Mouse (Mus musculus) inflammation-experienced regulatory T-cells, adult 6 months (primary cell): ENCODE data around the gene Hoxd4. TPM values are rescaled to one million over a fixed set of nuclear protein-coding genes. Genes with fewer than 3 reads are reported as not detected.

Source experiments
- ATAC-seq: one replicate; pipeline ENCODE4 v1.8.0; 2017
- polyA plus RNA-seq, 3 experiments: library from polyadenylated mRNA; unstranded; fragments of 100-300 nt; shearing (Covaris generic); gene quantifications; one replicate each; pipeline ENCODE4 v1.2.1; 2017

The Hoxd4 gene
- polyA plus RNA-seq, 3 experiments from 2014 or later = not detected

DNA sequence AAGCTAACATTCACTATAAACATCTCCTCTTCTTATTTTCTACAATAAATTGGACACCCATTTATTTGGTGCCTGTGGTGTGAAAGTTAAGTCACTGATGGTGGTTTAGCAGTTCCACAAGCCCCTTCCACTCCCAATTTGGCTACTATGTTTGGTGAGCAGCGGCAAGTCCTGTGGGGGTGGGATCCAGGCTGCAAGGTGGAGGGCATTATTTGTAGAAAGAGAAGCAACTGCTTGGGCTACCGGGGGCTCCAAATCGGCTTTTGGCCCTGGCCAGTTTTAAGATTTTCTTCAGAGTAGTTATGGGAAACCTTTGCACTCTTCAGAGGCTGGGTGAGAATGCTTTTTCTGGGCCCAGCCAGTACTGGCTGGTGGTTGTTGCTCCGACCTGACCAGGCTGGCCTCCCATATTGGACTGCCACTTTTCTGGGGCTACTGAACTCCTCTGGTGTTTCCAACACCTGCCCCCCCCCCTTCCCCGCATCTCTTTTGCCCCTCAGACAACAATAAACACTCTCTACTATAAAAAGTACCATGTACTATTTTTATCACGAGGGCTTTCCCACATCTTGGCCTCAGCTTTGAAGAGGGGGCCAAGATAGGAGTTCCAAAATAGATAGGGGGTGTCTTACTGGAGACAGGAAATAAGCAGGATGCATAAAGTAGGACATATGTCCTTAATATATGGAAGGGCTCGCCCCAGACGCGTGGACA, 20.2 kb downstream of the Hoxd4 start:
- ATAC-seq = no peak

DNA sequence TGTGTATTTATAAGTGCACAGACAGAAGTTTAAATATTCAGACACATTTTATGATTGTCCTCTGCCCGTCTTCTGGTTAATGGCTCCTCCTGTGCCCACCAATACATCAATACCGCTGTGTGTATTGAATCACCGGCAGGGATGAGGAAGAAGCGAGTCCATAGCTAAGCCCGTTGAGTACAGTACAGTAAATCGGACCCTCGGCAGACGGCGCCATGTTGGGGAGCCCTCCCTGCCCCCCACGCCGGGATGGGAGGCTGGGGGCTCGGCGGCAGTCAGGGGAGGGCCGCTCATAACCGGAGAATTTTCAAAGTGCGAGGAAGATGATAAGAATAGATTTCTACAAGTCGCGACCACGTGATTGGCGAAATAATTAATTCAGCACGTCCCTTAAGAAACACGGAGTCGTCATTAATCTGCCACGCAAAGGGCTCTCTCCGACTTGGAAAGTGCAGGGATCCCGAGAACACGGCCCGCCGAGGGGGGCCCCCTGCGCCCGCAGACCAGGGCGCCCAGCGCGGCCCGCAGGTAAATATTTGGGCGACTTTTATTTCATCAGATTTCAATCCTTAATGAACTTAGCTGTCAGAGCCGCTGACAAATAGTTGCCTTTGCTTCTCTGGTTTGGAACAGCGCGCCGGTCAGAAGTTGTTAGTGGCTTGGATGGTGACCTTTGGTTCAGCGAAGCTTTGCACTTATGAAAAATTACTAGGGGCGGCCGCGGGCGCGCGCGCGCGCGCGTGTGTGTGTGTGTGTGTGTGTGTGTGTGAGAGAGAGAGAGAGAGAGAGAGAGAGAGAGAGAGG, 21.0 kb downstream of the Hoxd4 start:
- ATAC-seq = no peak

DNA sequence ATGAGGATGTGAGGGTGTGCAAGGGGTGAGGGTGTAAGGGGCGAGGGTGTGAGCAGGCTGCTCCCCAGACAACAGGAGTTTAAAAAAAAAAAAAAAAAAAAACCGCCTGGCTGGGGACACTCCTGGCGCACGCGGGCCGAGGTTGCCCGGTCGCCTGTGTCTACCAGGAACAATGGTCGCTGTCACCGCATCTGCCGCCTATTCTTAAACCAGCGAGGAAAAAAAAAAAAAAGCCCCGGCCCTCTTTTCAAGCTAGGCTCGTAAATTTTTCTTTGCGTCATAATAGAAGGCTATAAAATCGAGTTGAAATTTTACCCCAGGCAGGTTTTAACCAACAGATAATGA, 21.6 kb downstream of the Hoxd4 start:
- ATAC-seq = no peak

- ATAC-seq = no peak
Observed at GRCm38 (mm10) chr2:74733765-74734164, 22.0 kb downstream of the Hoxd4 start.

DNA sequence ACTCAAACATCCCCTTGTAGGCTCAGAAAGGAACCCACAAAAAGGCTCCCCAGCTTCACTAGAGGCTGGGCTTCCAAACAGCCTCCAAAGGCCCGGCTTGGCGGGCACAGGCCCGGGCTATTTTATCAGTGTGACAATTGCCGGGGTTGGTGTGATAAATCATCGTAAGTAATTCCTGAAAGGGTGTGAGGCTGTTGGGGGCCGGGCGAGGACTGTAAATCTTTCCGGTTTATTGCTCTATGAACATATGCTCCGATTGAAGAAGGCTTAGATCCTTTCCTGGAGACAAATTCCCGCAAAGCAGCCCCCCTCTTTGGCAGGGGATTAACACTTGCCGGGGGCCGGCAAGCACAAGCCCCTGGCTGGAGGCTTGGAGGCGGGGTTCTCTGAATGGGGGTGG, 22.7 kb downstream of the Hoxd4 start:
- no peak for ATAC-seq

DNA sequence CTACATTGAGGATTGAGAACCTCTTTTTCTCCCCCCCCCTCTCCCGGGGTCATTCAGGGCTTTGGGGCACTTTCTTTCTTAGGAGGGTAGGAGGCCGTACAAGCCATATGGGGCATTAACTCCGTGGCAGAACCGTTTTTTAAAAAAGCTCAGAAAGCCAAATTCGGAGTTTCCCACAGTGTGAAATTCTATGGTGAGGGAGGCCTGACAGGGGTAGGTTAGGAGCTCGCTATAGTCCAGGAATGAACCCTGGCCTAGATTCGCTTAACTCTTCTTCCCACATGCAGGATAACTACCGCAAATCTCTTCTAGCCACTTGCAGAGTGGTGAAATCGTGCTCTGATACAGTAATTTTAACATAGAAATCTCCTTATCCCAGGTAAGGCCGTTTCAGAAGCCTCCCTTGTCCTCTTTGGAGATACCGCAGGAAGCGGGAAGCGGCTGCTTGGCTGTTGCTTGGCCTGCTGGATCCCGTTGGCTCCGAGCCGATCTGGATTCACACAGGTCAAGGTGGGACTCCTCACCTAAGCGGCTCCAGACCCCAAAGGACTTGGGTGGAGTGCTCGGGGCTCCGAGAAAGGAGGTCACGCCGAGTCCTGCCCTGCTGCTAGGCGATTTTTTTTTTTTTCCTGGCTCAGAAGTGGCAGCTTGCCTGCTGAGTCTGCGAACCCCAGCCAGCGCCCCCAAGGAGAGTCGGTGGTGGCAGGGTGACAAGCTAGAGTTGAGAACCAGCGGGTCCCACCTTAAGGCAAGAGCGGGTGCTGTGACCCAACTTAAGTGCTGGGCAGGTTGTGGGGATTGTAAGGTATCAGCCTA, 23.5 kb downstream of the Hoxd4 start:
- ATAC-seq = no peak

DNA sequence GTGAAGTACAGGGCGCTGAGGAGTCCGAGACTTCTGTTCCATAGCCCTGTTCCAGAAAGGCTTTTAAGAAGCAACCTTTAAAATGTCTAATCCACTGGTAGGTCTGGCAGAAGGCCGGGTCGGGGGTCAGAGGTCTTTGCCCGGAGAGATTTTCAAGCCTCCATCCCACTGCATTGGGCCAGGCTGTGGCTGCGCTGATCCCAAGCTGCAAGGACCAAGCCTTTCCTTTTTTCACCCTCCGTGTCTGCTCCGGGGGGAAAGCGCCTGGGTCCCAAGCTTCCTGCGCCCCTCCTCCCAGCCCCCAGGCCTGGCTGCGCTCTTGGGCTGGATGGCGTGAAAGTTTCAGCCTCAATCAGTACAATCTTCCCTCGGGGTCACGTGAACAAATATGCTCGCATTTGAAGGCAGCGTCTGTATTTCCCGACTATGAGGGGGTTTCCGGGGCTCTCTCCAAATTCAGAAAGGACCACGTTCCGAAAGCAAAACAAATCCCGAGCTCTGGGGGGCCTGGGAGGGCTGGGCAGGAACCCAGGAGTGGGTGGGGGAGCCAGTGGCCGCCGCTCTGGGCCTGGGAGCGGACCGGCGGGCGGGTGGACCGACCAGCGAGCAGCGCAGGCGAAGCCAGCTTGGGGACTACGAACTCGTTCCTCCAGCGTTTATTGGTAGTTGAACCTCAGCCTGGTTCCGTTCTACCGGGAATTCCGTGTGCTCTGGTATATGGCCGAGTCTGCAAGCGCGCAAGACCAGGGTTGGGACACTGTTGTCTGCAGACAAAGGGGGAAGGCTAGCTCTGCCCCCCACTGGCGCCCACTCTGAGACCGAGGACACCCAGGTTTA, 24.3 kb downstream of the Hoxd4 start:
- no peak for ATAC-seq

GRCm38 (mm10) chr2:74736688-74737577, 25.2 kb downstream of the Hoxd4 start:
- no peak for ATAC-seq

DNA sequence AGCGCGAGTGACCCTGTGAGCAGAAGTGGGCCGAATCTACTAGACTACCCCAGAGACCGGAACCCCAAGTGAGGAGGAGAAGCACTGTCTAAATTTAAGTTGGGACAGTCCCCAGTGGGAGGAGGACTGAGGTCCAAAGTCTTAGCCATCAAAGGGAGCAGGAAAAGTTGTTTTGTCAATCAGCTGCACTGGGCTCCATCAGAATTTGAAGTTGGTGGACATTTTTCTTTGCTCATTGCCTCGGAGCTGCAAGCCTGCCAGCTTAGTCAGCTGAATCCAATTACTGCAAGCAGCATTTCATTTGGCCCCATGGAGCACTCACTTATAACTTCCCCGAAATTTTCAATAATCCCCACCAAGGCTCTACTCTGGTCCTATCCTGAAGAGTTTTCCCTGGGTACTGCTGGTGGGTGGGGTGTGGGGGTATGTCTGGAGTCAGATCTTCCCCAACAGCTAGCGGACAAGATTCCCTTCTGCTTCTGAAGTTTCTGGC, 25.9 kb downstream of the Hoxd4 start:
- no peak for ATAC-seq

- no peak for ATAC-seq
Observed at GRCm38 (mm10) chr2:74738623-74739475, 27.1 kb downstream of the Hoxd4 start.

DNA sequence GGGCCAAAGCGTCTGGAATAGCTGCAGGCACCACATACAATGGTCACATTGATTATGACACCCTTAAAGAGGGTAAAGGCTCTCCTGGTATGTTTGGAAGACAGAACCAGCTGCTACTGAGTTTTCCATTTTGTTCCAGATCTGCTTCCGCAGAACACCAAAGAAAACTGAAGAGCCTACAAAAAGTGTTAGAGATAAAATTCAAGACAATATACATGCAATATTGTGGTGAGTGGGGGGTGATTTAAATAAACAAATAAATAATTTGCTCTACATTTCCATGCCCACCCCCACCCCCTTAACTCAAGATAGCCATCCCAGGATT, 27.7 kb downstream of the Hoxd4 start:
- no peak for ATAC-seq

- ATAC-seq = no peak
Observed at GRCm38 (mm10) chr2:74739869-74740268, 28.1 kb downstream of the Hoxd4 start.

GRCm38 (mm10) chr2:74740311-74741091, 28.8 kb downstream of the Hoxd4 start:
- ATAC-seq = no peak

- ATAC-seq = no peak
Observed at GRCm38 (mm10) chr2:74741252-74741978, 29.7 kb downstream of the Hoxd4 start.

DNA sequence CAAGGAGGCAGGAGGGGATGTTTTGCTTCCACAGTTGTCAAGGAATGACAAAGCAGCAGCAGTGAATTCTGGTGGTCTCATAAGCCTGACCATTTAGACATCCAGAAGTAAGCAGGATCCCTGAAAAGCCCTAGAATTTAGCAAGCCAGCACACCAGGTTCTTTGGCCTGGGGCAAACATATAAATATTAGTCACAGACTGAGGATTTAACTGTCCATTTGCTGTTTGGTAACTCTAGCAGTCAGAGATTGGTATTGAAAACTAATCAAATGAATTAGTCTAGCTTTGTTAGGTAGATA, 30.2 kb downstream of the Hoxd4 start:
- no peak for ATAC-seq

DNA sequence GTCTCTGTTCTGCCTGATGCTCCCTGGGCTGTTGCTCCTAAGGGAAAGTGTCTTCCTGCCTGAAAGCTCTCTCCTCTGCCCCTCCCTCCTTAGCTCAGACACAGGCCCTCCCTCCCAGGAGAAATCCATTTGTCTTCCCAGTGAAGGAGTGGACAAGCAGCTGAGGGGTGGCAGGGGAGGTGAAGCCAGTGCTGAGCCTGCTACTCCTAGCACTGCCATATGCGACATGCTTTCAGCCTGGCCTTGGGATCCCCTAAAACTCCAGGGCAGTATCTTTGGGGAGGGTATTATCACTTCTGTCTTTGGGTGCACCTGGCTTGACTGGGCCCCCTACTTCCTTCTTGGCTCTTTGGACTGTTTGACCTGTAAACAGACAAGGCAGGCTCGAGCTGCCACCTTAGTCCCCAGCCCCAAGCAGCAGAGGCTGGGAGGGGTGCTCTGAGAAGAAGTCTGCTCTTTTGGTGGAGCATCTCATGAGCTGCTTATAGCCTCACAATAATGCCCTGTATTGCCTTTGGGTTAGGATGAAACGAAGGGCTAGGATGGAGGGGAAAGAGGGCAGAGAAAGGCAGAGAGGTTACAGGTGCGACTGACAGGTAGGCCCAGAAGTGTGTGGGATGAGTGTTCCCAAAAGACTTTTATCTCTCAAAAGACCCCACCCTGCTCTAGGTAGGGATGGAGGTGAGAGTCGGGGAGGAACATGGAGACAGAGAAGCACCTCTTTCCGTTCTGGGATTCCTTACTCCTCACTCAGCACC, 34.0 kb downstream of the Hoxd4 start:
- ATAC-seq = no peak

DNA sequence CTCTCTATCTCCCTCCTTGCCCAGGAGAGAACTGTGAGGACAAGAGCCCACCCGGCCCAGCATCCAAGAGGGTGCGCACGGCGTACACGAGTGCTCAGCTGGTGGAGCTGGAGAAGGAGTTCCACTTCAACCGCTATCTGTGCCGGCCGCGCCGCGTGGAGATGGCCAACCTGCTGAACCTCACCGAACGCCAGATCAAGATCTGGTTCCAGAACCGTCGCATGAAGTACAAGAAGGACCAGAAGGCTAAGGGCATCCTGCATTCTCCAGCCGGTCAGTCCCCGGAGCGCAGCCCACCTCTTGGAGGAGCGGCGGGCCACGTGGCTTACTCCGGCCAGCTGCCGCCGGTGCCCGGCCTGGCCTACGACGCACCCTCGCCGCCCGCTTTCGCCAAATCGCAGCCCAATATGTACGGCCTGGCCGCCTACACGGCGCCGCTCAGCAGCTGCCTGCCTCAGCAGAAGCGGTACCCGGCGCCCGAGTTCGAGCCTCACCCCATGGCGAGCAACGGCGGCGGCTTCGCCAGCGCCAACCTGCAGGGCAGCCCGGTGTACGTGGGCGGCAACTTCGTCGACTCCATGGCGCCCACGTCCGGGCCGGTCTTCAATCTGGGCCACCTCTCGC, 34.7 kb downstream of the Hoxd4 start:
- no peak for ATAC-seq

DNA sequence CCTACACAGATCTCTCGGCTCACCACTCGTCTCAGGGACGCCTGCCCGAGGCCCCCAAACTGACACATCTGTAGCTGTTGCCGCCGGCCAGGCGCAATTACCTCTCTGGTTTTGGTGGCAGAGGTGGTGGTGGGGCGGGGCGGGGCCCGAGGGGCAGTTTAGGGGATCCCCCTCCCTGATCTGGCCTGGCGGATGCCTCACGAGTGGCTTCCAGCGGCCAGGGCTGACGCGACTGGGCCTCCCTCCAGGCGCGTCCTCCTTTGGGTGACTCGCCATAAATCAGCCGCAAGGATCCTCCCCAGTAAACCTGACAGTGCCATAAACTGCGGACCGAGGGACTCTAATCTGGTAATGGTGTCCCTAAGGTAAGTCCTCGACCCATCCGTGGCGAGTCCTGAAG, 35.3 kb downstream of the Hoxd4 start:
- ATAC-seq = no peak
